Mouse (Mus musculus) monocyte, adult 2 months (primary cell): Measurements from ENCODE around the gene Insl3.
"Not testable (repeated sequence)": the region's sequence is repeated elsewhere in the genome, so short reads cannot be mapped to it uniquely, and the experiment has no call there.

Experiments used
- DNase-seq, 2 experiments: peaks; one replicate each; pipeline ENCODE4 v3.0.0; 2022; ENCODE audit warnings: low spot score in 2 of 2, low read depth in 1 of 2

The Insl3 gene

GRCm38 (mm10) chr8:71676803-71677202 lies 12.2 kb upstream of the Insl3 start:
- no peak for DNase-seq

- no peak for DNase-seq
These were observed 11.5 kb upstream of the Insl3 start for GRCm38 (mm10) chr8:71677555-71677954.

- no peak for DNase-seq
These were observed 10.8 kb upstream of the Insl3 start for GRCm38 (mm10) chr8:71678216-71678615.

GRCm38 (mm10) chr8:71679116-71679515 lies 9.9 kb upstream of the Insl3 start:
- DNase-seq = no peak

GRCm38 (mm10) chr8:71679550-71680168 lies 9.4 kb upstream of the Insl3 start:
- no peak for DNase-seq

GRCm38 (mm10) chr8:71680471-71680870 lies 8.5 kb upstream of the Insl3 start:
- DNase-seq = no peak

- no peak for DNase-seq
These were observed 7.6 kb upstream of the Insl3 start for GRCm38 (mm10) chr8:71681369-71681915.

- no peak for DNase-seq
These were observed 6.2 kb upstream of the Insl3 start for GRCm38 (mm10) chr8:71682832-71683231.

GRCm38 (mm10) chr8:71684701-71685100 lies 4.3 kb upstream of the Insl3 start:
- no peak for DNase-seq

- DNase-seq = no peak
These were observed 3.4 kb upstream of the Insl3 start for GRCm38 (mm10) chr8:71685573-71685972.

GRCm38 (mm10) chr8:71686143-71686734 lies 2.8 kb upstream of the Insl3 start:
- no peak for DNase-seq

GRCm38 (mm10) chr8:71687616-71688015 lies 1.4 kb upstream of the Insl3 start:
- no peak for DNase-seq

- no peak for DNase-seq
These were observed 3.5 kb downstream of the Insl3 start for GRCm38 (mm10) chr8:71692509-71692908.

- DNase-seq = no peak
These were observed 4.4 kb downstream of the Insl3 start for GRCm38 (mm10) chr8:71693166-71694041.

- not testable (repeated sequence) for DNase-seq
These were observed 6.4 kb downstream of the Insl3 start for GRCm38 (mm10) chr8:71695456-71695855.

- DNase-seq = no peak
These were observed 11.7 kb downstream of the Insl3 start for GRCm38 (mm10) chr8:71700493-71701269.

- no peak for DNase-seq
These were observed 12.5 kb downstream of the Insl3 start, which contains the start of gene B3gnt3 for GRCm38 (mm10) chr8:71701414-71702086. Gene B3gnt3 (minus strand): TSS chr8:71701789.

- DNase-seq = no peak
These were observed 13.0 kb downstream of the Insl3 start for GRCm38 (mm10) chr8:71702087-71702432.

GRCm38 (mm10) chr8:71702923-71703322 lies 13.9 kb downstream of the Insl3 start:
- no peak for DNase-seq

GRCm38 (mm10) chr8:71703400-71703799 lies 14.4 kb downstream of the Insl3 start:
- not testable (repeated sequence) for DNase-seq
